Mouse (Mus musculus) cerebellum, adult 2 months (tissue): ENCODE measurements around the gene Urm1. TPM values are rescaled to one million over a fixed set of nuclear protein-coding genes. Genes with fewer than 3 reads are reported as not detected.

ENCODE experiments used
- DNase-seq, 2 experiments: peaks; one replicate each; pipeline ENCODE4 v3.0.0; 2021
- H3K27ac ChIP-seq: fragments of 200-500 bp; 2 replicates; pipeline ENCODE4 v1.5.1; 2012; ENCODE audit warnings: low read length, control low read depth, inconsistent platforms; ENCODE audit not compliant: insufficient read depth
- H3K27me3 ChIP-seq: fragments of 200-500 bp; 2 replicates; pipeline ENCODE4 v1.6.1; 2012; ENCODE audit warnings: inconsistent platforms, mild to moderate bottlenecking, low read length, moderate library complexity; ENCODE audit not compliant: control insufficient read depth, insufficient read depth
- H3K4me1 ChIP-seq: fragments of 200-500 bp; 2 replicates; pipeline ENCODE4 v1.6.1; 2011; ENCODE audit warnings: low read length; ENCODE audit not compliant: control insufficient read depth, insufficient read depth
- H3K4me3 ChIP-seq: fragments of 200-500 bp; replicated peaks from 2 replicates; pipeline ENCODE3; 2011; ENCODE audit warnings: mild to moderate bottlenecking, low read depth, low read length, control low read depth; ENCODE audit not compliant: insufficient read depth
- CTCF ChIP-seq: fragments of 200-500 bp; IDR thresholded peaks from 2 replicates; pipeline ENCODE4 v1.5.1; 2011; ENCODE audit warnings: low read depth, mild to moderate bottlenecking, control low read depth, low read length, moderate library complexity, borderline replicate concordance; ENCODE audit not compliant: insufficient read depth
- POLR2A ChIP-seq: fragments of 200-500 bp; IDR thresholded peaks from 2 replicates; pipeline ENCODE4 v1.6.1; 2011; ENCODE audit warnings: low read length, control low read depth, borderline replicate concordance; ENCODE audit not compliant: insufficient read depth
- WGBS: fragments of 180-500 bp; shearing (Covaris S2); methylation state at CpG from one replicate; pipeline ENCODE4 v1.1.7; 2018; 5-methylcytosine and 5-hydroxymethylcytosine counted together
- polyA plus RNA-seq: library from polyadenylated mRNA; depleted of rRNA; stranded (reverse); fragments of >200 nt; gene quantifications from 2 replicates; pipeline ENCODE4 v1.2.3, GENCODE M21; 2012

The Urm1 gene
- polyA plus RNA-seq, 1 experiment = 89.6 TPM

- no peak overlapping the region for H3K4me3 ChIP-seq
- TF ChIP-seq CTCF (no peak), POLR2A (no peak)
- peak overlapping the region; percentile 25; the same call in 1 of the 2 replicates for H3K27ac ChIP-seq
- 19% methylated on average over 2 of the region's 2 CpGs for WGBS
- H3K27me3 ChIP-seq = no peaks in the 10 kb centered on the region
- DNase-seq = no peak
- H3K4me1 ChIP-seq = no peaks in the 10 kb centered on the region
Measured at GRCm38 (mm10) chr2:29835391-29835899, 15.6 kb downstream of the Urm1 start.

- no peak for DNase-seq
- no peaks in the 10 kb centered on the region for H3K4me1 ChIP-seq
- 24% methylated on average over 4 of the region's 4 CpGs for WGBS
- no peaks in the 10 kb centered on the region for H3K27me3 ChIP-seq
- H3K27ac ChIP-seq = no peak overlapping the region
- TF ChIP-seq POLR2A = no peak
- TF ChIP-seq CTCF = no peak
- H3K4me3 ChIP-seq = no peak overlapping the region
Measured at GRCm38 (mm10) chr2:29839460-29839859, 19.6 kb downstream of the Urm1 start.

- 37% methylated on average over 9 of the region's 9 CpGs for WGBS
Measured at GRCm38 (mm10) chr2:29843231-29844105, 23.6 kb downstream of the Urm1 start.

GRCm38 (mm10) chr2:29844115-29844514 is 24.2 kb downstream of the Urm1 start:
- Histone ChIP-seq H3K4me3 (no peak overlapping the region), H3K4me1 (no peaks in the 10 kb centered on the region), H3K27ac (peak overlapping the region; percentile 50; the same call in 1 of the 2 replicates), H3K27me3 (no peaks in the 10 kb centered on the region)
- DNase-seq = no peak
- TF ChIP-seq POLR2A = no peak
- TF ChIP-seq CTCF = no peak
- 71% methylated on average over 2 of the region's 2 CpGs for WGBS

More at GRCm38 (mm10) chr2:29843231-29844105, 23.6 kb downstream of the Urm1 start:
- TF ChIP-seq CTCF = no peak
- no peak for TF ChIP-seq POLR2A
- no peaks in the 10 kb centered on the region for H3K27me3 ChIP-seq
- no peak overlapping the region; the same call in 1 of the 2 replicates for H3K27ac ChIP-seq
- DNase-seq = no peak
- H3K4me1 ChIP-seq = no peaks in the 10 kb centered on the region
- no peak overlapping the region for H3K4me3 ChIP-seq

- Histone ChIP-seq H3K4me1 (no peaks in the 10 kb centered on the region), H3K4me3 (peak overlapping the region; percentile 15), H3K27ac (peak overlapping the region; percentile 50; the same call in 1 of the 2 replicates), H3K27me3 (no peaks in the 10 kb centered on the region)
- no peak for DNase-seq
- 60% methylated on average over 3 of the region's 3 CpGs for WGBS
- TF ChIP-seq POLR2A = no peak
- no peak for TF ChIP-seq CTCF
Measured at GRCm38 (mm10) chr2:29844661-29845060, 24.8 kb downstream of the Urm1 start.

GRCm38 (mm10) chr2:29845636-29846035 is 25.8 kb downstream of the Urm1 start:
- TF ChIP-seq POLR2A = no peak
- no peak for TF ChIP-seq CTCF
- peak overlapping the region; percentile 37; the same call in 1 of the 2 replicates for H3K27ac ChIP-seq
- no peaks in the 10 kb centered on the region for H3K27me3 ChIP-seq
- H3K4me3 ChIP-seq = peak overlapping the region; percentile 29
- H3K4me1 ChIP-seq = no peaks in the 10 kb centered on the region
- 36% methylated on average over 25 of the region's 25 CpGs for WGBS
- DNase-seq = peak in 1 of 2 experiments; percentile 32

GRCm38 (mm10) chr2:29846061-29846853 is 26.4 kb downstream of the Urm1 start:
- 10% methylated on average over 47 of the region's 47 CpGs for WGBS
- no peaks in the 10 kb centered on the region for H3K4me1 ChIP-seq
- peak in 1 of 2 experiments; percentile 38 for DNase-seq
- H3K4me3 ChIP-seq = peak overlapping the region; percentile 29
- TF ChIP-seq CTCF = no peak
- TF ChIP-seq POLR2A = no peak
- H3K27ac ChIP-seq = peak overlapping the region; percentile 35; the same call in 1 of the 2 replicates
- H3K27me3 ChIP-seq = no peaks in the 10 kb centered on the region

- TF ChIP-seq CTCF (no peak), POLR2A (no peak)
- Histone ChIP-seq H3K27ac (peak overlapping the region; percentile 35; the same call in 1 of the 2 replicates), H3K4me1 (no peaks in the 10 kb centered on the region), H3K4me3 (no peak overlapping the region), H3K27me3 (no peaks in the 10 kb centered on the region)
- 43% methylated on average over 3 of the region's 3 CpGs for WGBS
- no peak for DNase-seq
Measured at GRCm38 (mm10) chr2:29846911-29847310, 27.0 kb downstream of the Urm1 start.
